Mouse (Mus musculus): ENCODE measurements around the gene Ahsa1. TPM values are rescaled to one million over a fixed set of nuclear protein-coding genes. Genes with fewer than 3 reads are reported as not detected.

Gene Ahsa1
- polyA plus RNA-seq, 1 experiment from 2014 or later, result 179 TPM

DNA sequence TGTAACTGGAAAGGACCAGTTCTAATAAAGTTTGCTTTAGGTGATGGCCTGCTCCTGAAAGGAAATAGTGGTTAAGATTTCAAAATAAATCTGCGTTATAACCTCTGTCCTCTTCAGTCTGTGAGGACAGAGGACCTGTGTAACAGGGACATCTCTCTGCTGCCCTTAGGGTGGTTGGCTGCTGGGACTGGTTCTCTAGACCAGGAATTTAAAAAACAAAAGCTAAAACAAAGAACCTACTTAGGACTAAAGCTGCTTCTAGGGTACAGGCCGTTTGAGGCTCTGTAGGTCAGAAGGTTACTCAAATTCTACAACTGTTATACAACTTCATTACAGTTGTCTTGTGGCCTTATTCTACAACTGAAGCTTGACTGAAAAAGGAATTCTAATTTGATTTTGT lies 46.8 kb downstream of the Ahsa1 start:
- no peak overlapping the region for H3K27ac ChIP-seq (ENCODE audit: low read depth, low read length)
- DNase-seq (ENCODE audit: low spot score), result no peak
- no peak overlapping the region for H3K4me3 ChIP-seq (ENCODE audit: low read depth, low read length)
- no peak for ATAC-seq
- peaks cover 24% of the 10 kb centered on the region for H3K36me3 ChIP-seq (ENCODE audit: control insufficient read depth, insufficient read depth, low read length)
- WGBS, result 67% methylated on average over 2 of the region's 2 CpGs
- no peaks in the 10 kb centered on the region for H3K9me3 ChIP-seq (replicated peaks; ENCODE audit: control insufficient read depth, low read length)
- no peak overlapping the region for H3K9ac ChIP-seq (ENCODE audit: low read length)
- H3K4me2 ChIP-seq (ENCODE audit: low read length), result no peak overlapping the region
- H3K27me3 ChIP-seq (replicated peaks; ENCODE audit: control insufficient read depth, insufficient read depth, low read length), result no peaks in the 10 kb centered on the region
- H3K4me1 ChIP-seq (ENCODE audit: control insufficient read depth, insufficient read depth, low read length), result no peaks in the 10 kb centered on the region

DNA sequence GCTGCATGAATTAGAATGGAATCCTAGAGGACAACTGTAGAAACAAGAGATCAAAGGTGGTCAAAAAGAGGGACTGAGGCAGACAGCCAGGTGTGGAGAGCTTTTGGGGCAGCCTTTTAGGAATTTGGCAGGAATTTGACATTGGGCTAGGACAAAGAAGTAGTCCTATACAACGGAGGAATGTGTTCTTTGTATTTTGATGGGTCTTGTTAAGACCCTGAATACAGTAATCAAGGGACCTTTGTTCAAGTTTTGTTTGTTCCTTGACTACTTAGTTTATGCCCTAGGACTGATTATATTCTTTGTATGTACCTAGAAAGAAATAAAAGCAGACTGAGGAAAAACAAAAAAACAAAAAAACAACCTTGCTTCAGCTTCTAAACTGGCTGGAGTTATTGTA lies 51.7 kb downstream of the Ahsa1 start:
- H3K9me3 ChIP-seq (replicated peaks; ENCODE audit: control insufficient read depth, low read length), result no peaks in the 10 kb centered on the region
- no peak overlapping the region for H3K27ac ChIP-seq (ENCODE audit: low read depth, low read length)
- no peak overlapping the region for H3K4me3 ChIP-seq (ENCODE audit: low read depth, low read length)
- DNase-seq (ENCODE audit: low spot score) (no peak), ATAC-seq (no peak)
- H3K4me1 ChIP-seq (ENCODE audit: control insufficient read depth, insufficient read depth, low read length), result no peaks in the 10 kb centered on the region
- no peaks in the 10 kb centered on the region for H3K36me3 ChIP-seq (ENCODE audit: control insufficient read depth, insufficient read depth, low read length)
- no peaks in the 10 kb centered on the region for H3K27me3 ChIP-seq (replicated peaks; ENCODE audit: control insufficient read depth, insufficient read depth, low read length)
- WGBS, result 23% methylated on average over 1 of the region's 1 CpGs
- no peak overlapping the region for H3K4me2 ChIP-seq (ENCODE audit: low read length)
- H3K9ac ChIP-seq (ENCODE audit: low read length), result no peak overlapping the region

DNA sequence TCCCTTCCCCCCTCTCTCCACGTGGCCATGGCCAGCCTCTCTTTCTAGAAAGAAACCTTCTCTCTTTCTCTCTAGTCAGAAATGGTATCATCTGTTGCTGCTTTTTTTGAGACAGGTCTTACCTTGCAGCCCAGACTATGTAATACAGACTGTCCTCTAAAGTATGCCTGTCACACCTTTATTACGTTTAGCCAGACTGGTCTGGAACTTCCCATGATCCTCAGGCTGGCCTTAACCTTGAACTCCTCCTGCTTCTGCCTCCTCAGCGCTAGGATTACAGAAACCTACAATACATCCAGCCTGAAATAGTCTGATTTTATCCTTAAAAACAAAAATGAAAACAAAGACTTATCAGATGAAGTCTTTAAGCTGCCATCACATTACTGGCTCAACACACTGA lies 53.0 kb downstream of the Ahsa1 start:
- Histone ChIP-seq H3K27ac (ENCODE audit: low read depth, low read length) (no peak overlapping the region), H3K36me3 (ENCODE audit: control insufficient read depth, insufficient read depth, low read length) (0 out of 2 replicates have a peak, but pooled peaks cover 4% of the 10 kb centered on the region), H3K4me2 (ENCODE audit: low read length) (no peak overlapping the region), H3K9ac (ENCODE audit: low read length) (no peak overlapping the region), H3K4me3 (ENCODE audit: low read depth, low read length) (no peak overlapping the region), H3K9me3 (replicated peaks; ENCODE audit: control insufficient read depth, low read length) (no peaks in the 10 kb centered on the region), H3K27me3 (replicated peaks; ENCODE audit: control insufficient read depth, insufficient read depth, low read length) (no peaks in the 10 kb centered on the region), H3K4me1 (ENCODE audit: control insufficient read depth, insufficient read depth, low read length) (no peaks in the 10 kb centered on the region)
- no peak for ATAC-seq
- WGBS, result 95% methylated on average over 3 of the region's 3 CpGs
- DNase-seq (ENCODE audit: low spot score), result no peak

Small RNA genes lying within 50 kb of the gene (microRNA-seq; reads per million reads assigned to microRNA genes)
- gene Gm47293, result not detected

Other genes with a start within 250 kb of the Ahsa1 start
- 5.9 and 8.9 TPM in 2 replicates for gene Tmem63c, start 245.1 kb upstream of the Ahsa1 start, polyA plus RNA-seq (2014; fragmentation: Nextera tagmentation; extraction: Ambion mirVana)
- gene Ngb, start 163.9 kb upstream of the Ahsa1 start, polyA plus RNA-seq (2014; fragmentation: Nextera tagmentation; extraction: Ambion mirVana), result 1.8 and 2.0 TPM in 2 replicates
- gene Gstz1, start 119.3 kb upstream of the Ahsa1 start, polyA plus RNA-seq (2014; fragmentation: Nextera tagmentation; extraction: Ambion mirVana), result 31.4 and 33.8 TPM in 2 replicates
- gene Pomt2, start 118.5 kb upstream of the Ahsa1 start, polyA plus RNA-seq (2014; fragmentation: Nextera tagmentation; extraction: Ambion mirVana), result 12.2 and 14.8 TPM in 2 replicates
- gene Samd15, start 66.8 kb upstream of the Ahsa1 start, polyA plus RNA-seq (2014; fragmentation: Nextera tagmentation; extraction: Ambion mirVana), result 1.3 and 1.6 TPM in 2 replicates
- 3.8 and 4.9 TPM in 2 replicates for gene Tmed8, start 66.0 kb upstream of the Ahsa1 start, polyA plus RNA-seq (2014; fragmentation: Nextera tagmentation; extraction: Ambion mirVana)
- 0.72 and 1.2 TPM in 2 replicates for gene Noxred1, start 27.7 kb upstream of the Ahsa1 start, polyA plus RNA-seq (2014; fragmentation: Nextera tagmentation; extraction: Ambion mirVana)
- 78.2 and 87.1 TPM in 2 replicates for gene Vipas39, start 223 bp upstream of the Ahsa1 start, polyA plus RNA-seq (2014; fragmentation: Nextera tagmentation; extraction: Ambion mirVana)
- gene Ism2, start 33.2 kb downstream of the Ahsa1 start, polyA plus RNA-seq (2014; fragmentation: Nextera tagmentation; extraction: Ambion mirVana), result 0.83 and 0.93 TPM in 2 replicates
- gene Sptlc2, start 121.9 kb downstream of the Ahsa1 start, polyA plus RNA-seq (2014; fragmentation: Nextera tagmentation; extraction: Ambion mirVana), result 51.8 and 65.8 TPM in 2 replicates
- 229 and 292 TPM in 2 replicates for gene Slirp, start 177.4 kb downstream of the Ahsa1 start, polyA plus RNA-seq (2014; fragmentation: Nextera tagmentation; extraction: Ambion mirVana)
- gene Alkbh1, start 177.5 kb downstream of the Ahsa1 start, polyA plus RNA-seq (2014; fragmentation: Nextera tagmentation; extraction: Ambion mirVana), result 25.8 and 25.9 TPM in 2 replicates
- gene Snw1, start 205.8 kb downstream of the Ahsa1 start, polyA plus RNA-seq (2014; fragmentation: Nextera tagmentation; extraction: Ambion mirVana), result 138 and 145 TPM in 2 replicates
- gene Gm5788, start 228.2 kb downstream of the Ahsa1 start, polyA plus RNA-seq (2014; fragmentation: Nextera tagmentation; extraction: Ambion mirVana), result not detected in 2 replicates
- gene Gm8300, start 247.8 kb downstream of the Ahsa1 start, polyA plus RNA-seq (2014; fragmentation: Nextera tagmentation; extraction: Ambion mirVana), result not detected in 2 replicates